Mouse (Mus musculus): ENCODE measurements around the gene Zfhx3.

- TF ChIP-seq POLR2A (IDR thresholded peaks at IDR 0.05; ENCODE audit: borderline replicate concordance, low read depth, low read length) (no peak), CTCF (IDR thresholded peaks at IDR 0.05; ENCODE audit: low read depth, low read length) (no peak)
Measured at GRCm38 (mm10) chr8:108909455-108909854, 967.0 kb downstream of the Zfhx3 start.
